Mouse (Mus musculus): ENCODE measurements at regions not wholly inside any gene's neighbourhood (a gene's known extent, or its start where the extent isn't known, plus 50 kb on each side); places are given as distances from the start of the nearest gene placed in this dataset.

DNA sequence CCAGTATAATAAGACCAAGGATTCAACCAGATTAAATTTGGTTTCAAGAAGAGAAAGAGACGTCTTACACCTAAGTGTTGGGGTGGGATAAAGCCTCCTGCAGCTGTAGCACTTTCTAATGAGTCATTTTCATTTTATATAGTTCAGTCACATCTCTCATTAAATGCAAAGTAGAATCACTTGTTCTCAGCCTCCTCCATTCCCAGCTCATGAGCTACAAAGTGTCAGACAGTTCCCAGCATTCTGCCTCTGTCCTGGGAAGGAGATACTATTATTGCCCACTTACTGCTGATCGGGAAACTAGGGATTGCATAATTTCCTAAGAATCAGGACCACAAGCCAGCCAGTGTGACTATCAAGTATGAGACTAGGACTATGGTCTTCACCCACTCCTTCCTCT is 158.9 kb downstream of the Tph2 start:
- H3K36me3 ChIP-seq: no peaks in the 10 kb centered on the region
- WGBS: 77% methylated on average over 2 of the region's 2 CpGs
- no peak for ATAC-seq (ENCODE audit: insufficient number of reproducible peaks, insufficient read depth, low FRiP score, low TSS enrichment, low read depth)
- H3K9ac ChIP-seq (replicated peaks): no peak overlapping the region
- H3K9me3 ChIP-seq: no peaks in the 10 kb centered on the region
- H3K27ac ChIP-seq: no peak overlapping the region
- H3K4me1 ChIP-seq (replicated peaks): no peaks in the 10 kb centered on the region
- no peaks in the 10 kb centered on the region for H3K27me3 ChIP-seq
- no peak overlapping the region for H3K4me2 ChIP-seq
- H3K4me3 ChIP-seq (replicated peaks): no peak overlapping the region

DNA sequence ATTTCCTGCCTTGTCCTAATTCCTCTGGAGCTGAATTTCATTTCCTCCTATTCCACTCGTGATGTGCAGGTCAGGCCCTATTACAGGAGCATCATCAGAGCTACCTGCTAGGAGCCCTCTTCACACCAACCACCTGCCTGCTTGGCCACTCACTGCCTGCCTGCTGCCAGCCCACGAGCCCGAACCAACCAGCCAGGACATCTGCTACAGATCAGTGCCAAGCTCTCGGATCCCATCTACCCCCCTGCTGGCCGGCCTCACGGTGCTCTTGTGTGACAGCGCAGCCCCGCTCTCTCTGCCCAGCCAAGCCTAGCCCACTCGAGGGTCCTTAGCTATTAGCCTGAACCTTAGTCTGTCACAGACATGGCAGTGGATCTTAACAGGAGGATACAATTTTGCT is 165.4 kb downstream of the Tph2 start:
- Histone ChIP-seq H3K9me3 (no peaks in the 10 kb centered on the region), H3K27ac (no peak overlapping the region), H3K36me3 (no peaks in the 10 kb centered on the region), H3K4me3 (replicated peaks) (no peak overlapping the region), H3K4me2 (no peak overlapping the region), H3K27me3 (no peaks in the 10 kb centered on the region), H3K4me1 (replicated peaks) (no peaks in the 10 kb centered on the region), H3K9ac (replicated peaks) (no peak overlapping the region)
- ATAC-seq (ENCODE audit: insufficient number of reproducible peaks, insufficient read depth, low FRiP score, low TSS enrichment, low read depth): no peak
- WGBS: 61% methylated on average over 9 of the region's 9 CpGs

GRCm38 (mm10) chr10:115013491-115014001 is 171.3 kb downstream of the Tph2 start:
- 12% methylated on average over 11 of the region's 11 CpGs for WGBS
- peak overlapping the region; percentile 11; the same call in 1 of the 2 replicates for H3K4me3 ChIP-seq (replicated peaks)
- H3K9me3 ChIP-seq: no peaks in the 10 kb centered on the region
- no peaks in the 10 kb centered on the region for H3K27me3 ChIP-seq
- no peaks in the 10 kb centered on the region for H3K36me3 ChIP-seq
- peak overlapping the region; percentile 50 for H3K4me2 ChIP-seq
- H3K27ac ChIP-seq: no peak overlapping the region
- no peak overlapping the region for H3K9ac ChIP-seq (replicated peaks)
- H3K4me1 ChIP-seq (replicated peaks): 0 out of 2 replicates have a peak, but pooled peaks cover 10% of the 10 kb centered on the region
- no peak for ATAC-seq (ENCODE audit: insufficient number of reproducible peaks, insufficient read depth, low FRiP score, low TSS enrichment, low read depth)

GRCm38 (mm10) chr10:115012922-115013321 is 171.9 kb downstream of the Tph2 start:
- no peaks in the 10 kb centered on the region for H3K36me3 ChIP-seq
- no peaks in the 10 kb centered on the region for H3K27me3 ChIP-seq
- 0 out of 2 replicates have a peak, but pooled peaks cover 10% of the 10 kb centered on the region for H3K4me1 ChIP-seq (replicated peaks)
- H3K27ac ChIP-seq: no peak overlapping the region
- H3K9me3 ChIP-seq: no peaks in the 10 kb centered on the region
- WGBS: 74% methylated on average over 6 of the region's 6 CpGs
- H3K9ac ChIP-seq (replicated peaks): no peak overlapping the region
- no peak for ATAC-seq (ENCODE audit: insufficient number of reproducible peaks, insufficient read depth, low FRiP score, low TSS enrichment, low read depth)
- H3K4me2 ChIP-seq: no peak overlapping the region; the same call in 1 of the 2 replicates
- no peak overlapping the region for H3K4me3 ChIP-seq (replicated peaks)

DNA sequence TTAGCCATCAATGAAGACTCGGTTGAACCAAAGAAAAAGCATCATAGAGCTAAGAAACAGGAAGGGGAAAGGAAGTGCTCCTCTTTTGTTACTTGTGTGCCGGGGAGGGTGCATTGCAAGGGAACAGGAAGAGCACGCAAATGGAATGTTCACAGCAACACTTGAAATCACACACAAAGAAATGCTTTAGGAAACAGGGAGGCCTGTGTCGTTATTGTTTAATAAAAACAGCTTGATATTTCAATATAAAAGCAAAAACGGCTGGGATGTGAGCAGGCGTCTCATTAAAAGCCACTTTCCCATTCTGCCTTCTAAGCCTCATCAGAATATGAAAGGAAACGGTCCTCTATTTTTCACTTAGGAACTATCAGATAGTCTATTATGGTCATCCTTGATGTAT is 172.5 kb downstream of the Tph2 start:
- no peak for ATAC-seq (ENCODE audit: insufficient number of reproducible peaks, insufficient read depth, low FRiP score, low TSS enrichment, low read depth)
- Histone ChIP-seq H3K9me3 (no peaks in the 10 kb centered on the region), H3K27me3 (no peaks in the 10 kb centered on the region), H3K4me3 (replicated peaks) (no peak overlapping the region), H3K4me2 (no peak overlapping the region), H3K36me3 (no peaks in the 10 kb centered on the region), H3K9ac (replicated peaks) (no peak overlapping the region), H3K27ac (no peak overlapping the region), H3K4me1 (replicated peaks) (0 out of 2 replicates have a peak, but pooled peaks cover 10% of the 10 kb centered on the region)
- whole genome bisulfite sequencing: 68% methylated on average over 7 of the region's 7 CpGs

DNA sequence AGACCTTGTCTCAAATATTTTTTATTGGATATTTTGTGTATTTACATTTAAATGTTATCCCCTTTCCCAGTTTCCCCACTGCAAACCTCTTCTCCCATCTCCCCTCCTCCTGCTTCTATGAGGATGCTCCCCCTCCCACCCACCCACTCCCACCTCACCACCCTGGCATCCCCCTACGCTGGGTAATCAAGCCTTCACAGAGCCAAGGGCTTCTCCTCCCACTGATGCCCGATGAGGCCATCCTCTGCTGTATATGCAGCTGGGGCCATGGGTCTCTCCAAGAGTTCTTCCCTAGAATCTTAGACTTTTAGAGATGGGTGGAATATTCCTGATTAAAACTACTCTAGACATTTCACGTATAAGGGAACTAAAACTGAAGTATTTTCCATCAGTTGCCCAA is 172.9 kb downstream of the Tph2 start:
- no peaks in the 10 kb centered on the region for H3K9me3 ChIP-seq
- no peaks in the 10 kb centered on the region for H3K27me3 ChIP-seq
- no peak overlapping the region for H3K27ac ChIP-seq
- no peaks in the 10 kb centered on the region for H3K36me3 ChIP-seq
- H3K4me3 ChIP-seq (replicated peaks): no peak overlapping the region
- H3K4me2 ChIP-seq: no peak overlapping the region
- ATAC-seq (ENCODE audit: insufficient number of reproducible peaks, insufficient read depth, low FRiP score, low TSS enrichment, low read depth): no peak
- 0 out of 2 replicates have a peak, but pooled peaks cover 10% of the 10 kb centered on the region for H3K4me1 ChIP-seq (replicated peaks)
- H3K9ac ChIP-seq (replicated peaks): no peak overlapping the region
- 76% methylated on average over 3 of the region's 3 CpGs for WGBS

- Histone ChIP-seq H3K27me3 (no peaks in the 10 kb centered on the region), H3K9ac (replicated peaks) (no peak overlapping the region), H3K4me1 (replicated peaks) (no peaks in the 10 kb centered on the region), H3K4me2 (no peak overlapping the region), H3K9me3 (no peaks in the 10 kb centered on the region), H3K27ac (no peak overlapping the region), H3K36me3 (no peaks in the 10 kb centered on the region), H3K4me3 (replicated peaks) (no peak overlapping the region)
- 72% methylated on average over 3 of the region's 3 CpGs for WGBS
- ATAC-seq (ENCODE audit: insufficient number of reproducible peaks, insufficient read depth, low FRiP score, low TSS enrichment, low read depth): no peak
Observed at GRCm38 (mm10) chr10:114996400-114996799, 188.4 kb downstream of the Tph2 start.

- Histone ChIP-seq H3K27me3 (no peaks in the 10 kb centered on the region), H3K4me2 (no peak overlapping the region), H3K4me1 (replicated peaks) (no peaks in the 10 kb centered on the region), H3K36me3 (no peaks in the 10 kb centered on the region), H3K4me3 (replicated peaks) (no peak overlapping the region), H3K9ac (replicated peaks) (no peak overlapping the region), H3K9me3 (no peaks in the 10 kb centered on the region), H3K27ac (no peak overlapping the region)
- 61% methylated on average over 3 of the region's 3 CpGs for WGBS
- ATAC-seq (ENCODE audit: insufficient number of reproducible peaks, insufficient read depth, low FRiP score, low TSS enrichment, low read depth): no peak
Observed at GRCm38 (mm10) chr10:114995211-114995908, 189.5 kb downstream of the Tph2 start.

DNA sequence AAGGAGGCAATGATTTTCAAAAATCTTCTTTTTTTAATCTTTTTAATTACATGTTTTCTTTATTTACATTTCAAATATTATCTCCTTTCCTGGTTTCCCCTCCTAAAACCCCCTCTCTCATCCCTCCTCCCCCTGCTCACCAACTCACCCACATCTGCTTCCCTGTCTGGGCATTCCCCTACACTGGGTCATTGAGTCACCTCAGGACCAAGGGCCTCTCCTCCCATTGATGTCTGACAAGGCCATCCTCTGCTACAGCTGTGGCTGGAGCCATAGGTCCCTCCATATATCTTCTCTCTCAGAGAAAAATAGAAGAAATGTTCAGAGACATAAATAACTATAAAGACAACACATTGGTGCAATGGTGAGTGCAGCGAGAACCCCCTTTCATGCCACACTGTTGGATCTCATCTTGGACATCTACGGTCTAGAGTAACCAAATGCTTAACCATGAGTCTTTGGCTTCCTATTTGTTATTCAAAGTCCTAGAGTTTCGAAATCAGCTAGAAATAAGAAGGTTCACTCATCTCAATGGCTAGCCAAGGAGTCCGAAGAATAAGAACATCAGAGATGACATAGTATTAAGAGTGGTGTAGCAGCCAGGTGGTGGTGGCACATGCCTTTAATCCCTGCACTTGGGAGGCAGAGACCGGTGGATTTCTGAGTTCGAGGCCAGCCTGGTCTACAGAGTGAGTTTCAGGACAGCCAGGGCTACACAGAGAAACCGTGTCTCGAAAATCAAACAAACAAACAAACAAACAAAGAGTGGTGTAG is 186.5 kb upstream of the Trhde start:
- no peaks in the 10 kb centered on the region for H3K9me3 ChIP-seq
- H3K4me1 ChIP-seq (replicated peaks): no peaks in the 10 kb centered on the region
- ATAC-seq (ENCODE audit: insufficient number of reproducible peaks, insufficient read depth, low FRiP score, low TSS enrichment, low read depth): no peak
- H3K4me2 ChIP-seq: no peak overlapping the region
- H3K27ac ChIP-seq: no peak overlapping the region
- H3K36me3 ChIP-seq: no peaks in the 10 kb centered on the region
- no peaks in the 10 kb centered on the region for H3K27me3 ChIP-seq
- no peak overlapping the region for H3K4me3 ChIP-seq (replicated peaks)
- H3K9ac ChIP-seq (replicated peaks): no peak overlapping the region
- WGBS: 90% methylated on average over 8 of the region's 8 CpGs

DNA sequence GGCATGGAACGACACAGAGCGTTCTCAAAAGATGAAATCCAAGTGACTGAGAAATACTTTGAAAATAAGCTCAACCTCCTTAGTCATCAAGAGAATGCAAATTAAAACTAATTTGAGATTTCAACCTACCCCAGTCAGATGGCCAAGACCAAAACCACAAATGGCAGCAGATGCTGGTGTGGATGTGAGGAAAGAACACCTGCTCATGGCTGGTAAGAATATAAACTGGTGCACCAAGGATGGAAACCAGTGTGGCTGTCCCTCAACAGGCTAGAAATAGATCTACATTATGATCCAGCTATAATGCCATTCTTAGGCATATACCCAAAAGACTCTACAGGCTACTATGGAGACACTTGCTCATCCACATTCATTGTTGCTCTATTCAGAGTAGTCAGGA is 170.3 kb upstream of the Trhde start:
- no peaks in the 10 kb centered on the region for H3K36me3 ChIP-seq
- H3K4me3 ChIP-seq (replicated peaks): no peak overlapping the region
- WGBS: 94% methylated on average over 2 of the region's 2 CpGs

GRCm38 (mm10) chr10:114963656-114964055 is 161.5 kb upstream of the Trhde start:
- 85% methylated on average over 2 of the region's 2 CpGs for WGBS
- no peaks in the 10 kb centered on the region for H3K4me1 ChIP-seq (replicated peaks)
- no peak overlapping the region for H3K4me2 ChIP-seq
- no peak overlapping the region for H3K4me3 ChIP-seq (replicated peaks)
- no peak for ATAC-seq (ENCODE audit: insufficient number of reproducible peaks, insufficient read depth, low FRiP score, low TSS enrichment, low read depth)
- no peaks in the 10 kb centered on the region for H3K36me3 ChIP-seq
- no peaks in the 10 kb centered on the region for H3K27me3 ChIP-seq
- H3K9ac ChIP-seq (replicated peaks): no peak overlapping the region
- no peaks in the 10 kb centered on the region for H3K9me3 ChIP-seq
- no peak overlapping the region for H3K27ac ChIP-seq

More for the DNA sequence above, 170.3 kb upstream of the Trhde start:
- Histone ChIP-seq H3K27ac (no peak overlapping the region), H3K4me2 (no peak overlapping the region), H3K27me3 (no peaks in the 10 kb centered on the region), H3K9me3 (no peaks in the 10 kb centered on the region), H3K9ac (replicated peaks) (no peak overlapping the region), H3K4me1 (replicated peaks) (no peaks in the 10 kb centered on the region)
- ATAC-seq (ENCODE audit: insufficient number of reproducible peaks, insufficient read depth, low FRiP score, low TSS enrichment, low read depth): no peak
